Mouse (Mus musculus) embryonic fibroblast, embryonic 13.5 days (primary cell): ENCODE measurements at regions not wholly inside any gene's neighbourhood (a gene's known extent, or its start where the extent isn't known, plus 50 kb on each side); places are given as distances from the start of the nearest gene placed in this dataset.

ENCODE experiments used
- CTCF ChIP-seq: IDR thresholded peaks from 2 replicates; pipeline ENCODE4 v1.5.1; 2011; ENCODE audit warnings: mild to moderate bottlenecking, control low read depth, low read length, moderate library complexity, borderline replicate concordance; ENCODE audit not compliant: insufficient read depth
- POLR2A ChIP-seq: IDR thresholded peaks from 2 replicates; pipeline ENCODE4 v1.6.1; 2011; ENCODE audit warnings: low read depth, mild to moderate bottlenecking, control low read depth, low read length, moderate library complexity

DNA sequence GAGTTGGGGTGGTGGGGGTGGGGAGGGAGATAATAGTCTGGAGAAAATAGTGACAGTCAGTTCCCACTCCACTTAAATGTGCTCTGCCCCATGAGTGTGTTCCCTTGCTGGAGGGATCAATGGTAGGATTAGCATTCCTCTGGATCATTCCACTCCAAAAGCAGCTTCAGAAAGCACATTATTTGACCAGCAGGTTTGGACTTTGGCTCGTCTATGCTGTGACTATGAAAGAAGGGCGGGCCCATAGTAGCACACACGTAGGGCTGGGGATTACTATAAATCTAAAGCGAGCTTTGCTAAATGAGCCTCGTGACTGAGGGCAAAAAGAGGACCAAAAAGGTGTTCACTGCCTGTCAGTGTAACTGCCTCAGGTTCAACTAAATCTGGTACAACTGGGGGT is 75.9 kb upstream of the Marcks start:
- TF ChIP-seq POLR2A: no peak
- no peak for TF ChIP-seq CTCF
